Mouse (Mus musculus) 416B (cell line): ENCODE measurements at regions not wholly inside any gene's neighbourhood (a gene's known extent, or its start where the extent isn't known, plus 50 kb on each side); places are given as distances from the start of the nearest gene placed in this dataset.
"Not testable (repeated sequence)": the region's sequence is repeated elsewhere in the genome, so short reads cannot be mapped to it uniquely, and the experiment has no call there.

Source experiments
- DNase-seq: peaks from one replicate; pipeline ENCODE4 v3.0.0; 2011; ENCODE audit warnings: low read depth

DNA sequence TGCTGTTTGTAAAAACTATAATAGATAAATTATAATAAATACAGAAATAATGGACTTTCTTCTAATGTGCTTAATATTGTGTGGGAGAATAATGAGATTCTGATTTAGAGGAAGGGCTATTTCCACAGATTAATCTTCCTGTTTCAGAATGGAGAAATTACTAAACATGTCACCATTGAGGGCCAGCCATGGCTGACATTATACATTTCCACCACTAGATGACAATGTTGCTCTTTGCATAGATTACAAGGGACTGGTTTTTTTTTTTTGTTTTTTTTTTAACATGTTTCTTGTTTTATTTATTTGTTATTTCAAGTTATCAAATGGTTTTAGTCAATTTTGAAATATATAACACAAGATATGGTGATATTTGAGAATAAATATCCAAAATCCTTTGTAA, 435.6 kb upstream of the Klhl1 start:
- DNase-seq, result peak; percentile 79

GRCm38 (mm10) chr14:96908737-96909136, 389.8 kb upstream of the Klhl1 start:
- peak; percentile 74 for DNase-seq

- DNase-seq, result peak; percentile 69
These were observed 360.8 kb upstream of the Klhl1 start for GRCm38 (mm10) chr14:96879701-96880100.

GRCm38 (mm10) chr14:96871969-96872368, 353.1 kb upstream of the Klhl1 start:
- no peak for DNase-seq

GRCm38 (mm10) chr14:96838910-96839309, 320.0 kb upstream of the Klhl1 start:
- DNase-seq, result no peak

DNA sequence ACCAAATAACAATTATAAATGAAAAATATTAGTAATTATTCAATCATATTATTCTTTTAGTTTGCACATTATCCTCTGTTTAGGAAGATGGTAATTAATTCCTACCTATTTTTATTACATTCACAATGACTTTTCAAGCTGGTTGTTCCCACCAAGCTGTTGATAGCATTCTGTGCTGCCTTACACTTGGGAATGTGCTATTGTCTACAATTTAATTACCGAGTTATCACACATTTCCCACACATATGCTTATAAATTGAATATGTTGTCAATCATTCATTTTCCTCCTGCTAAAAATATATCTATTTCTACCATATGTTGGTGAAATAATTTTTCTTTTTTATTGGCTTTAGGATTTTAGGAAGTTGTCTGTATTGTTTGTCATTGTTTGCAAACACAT, 306.2 kb upstream of the Klhl1 start:
- DNase-seq, result no peak

GRCm38 (mm10) chr14:96815665-96816064, 296.8 kb upstream of the Klhl1 start:
- DNase-seq, result no peak

GRCm38 (mm10) chr14:96805284-96805683, 286.4 kb upstream of the Klhl1 start:
- DNase-seq, result no peak

GRCm38 (mm10) chr14:96794806-96795205, 275.9 kb upstream of the Klhl1 start:
- no peak for DNase-seq

GRCm38 (mm10) chr14:96787917-96788316, 269.0 kb upstream of the Klhl1 start:
- no peak for DNase-seq

DNA sequence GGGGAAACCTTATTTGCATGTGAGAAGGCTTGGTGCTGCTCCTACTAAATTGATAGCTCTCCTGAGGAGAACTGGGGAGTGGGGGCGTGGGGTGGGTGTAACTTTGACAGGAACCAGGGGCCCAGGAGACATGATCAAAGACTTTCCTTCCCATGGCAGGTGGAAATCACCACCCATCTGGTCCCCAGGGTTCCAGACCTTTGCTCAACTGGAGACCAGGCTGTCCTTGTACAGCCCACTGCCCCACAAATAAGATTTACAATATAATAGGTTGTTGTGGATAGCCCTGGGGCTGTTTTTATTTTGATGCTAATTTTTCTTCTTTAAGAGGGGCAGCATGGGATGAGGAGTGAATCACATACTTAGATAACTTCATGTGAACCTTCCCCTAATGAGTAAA, 268.4 kb upstream of the Klhl1 start:
- no peak for DNase-seq

DNA sequence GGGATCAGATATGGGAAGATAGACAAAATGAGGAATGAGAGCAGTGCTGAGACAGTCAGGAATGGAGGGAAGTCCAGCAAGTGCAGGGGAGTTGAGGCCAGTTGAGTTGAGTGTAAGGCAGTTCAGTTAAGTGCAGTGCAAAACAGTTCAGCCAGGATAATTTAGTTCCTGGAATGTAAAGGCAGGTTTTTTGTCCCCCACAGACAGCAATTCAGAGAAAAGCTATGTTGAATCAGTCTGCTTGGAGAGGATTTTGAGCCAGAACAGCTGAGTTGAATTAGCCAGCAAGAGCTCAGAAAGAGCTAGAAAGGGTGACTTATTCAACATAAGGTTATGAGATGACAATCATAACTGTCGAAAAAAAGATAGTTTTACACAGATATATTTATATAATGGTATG, 256.9 kb upstream of the Klhl1 start:
- DNase-seq, result no peak

DNA sequence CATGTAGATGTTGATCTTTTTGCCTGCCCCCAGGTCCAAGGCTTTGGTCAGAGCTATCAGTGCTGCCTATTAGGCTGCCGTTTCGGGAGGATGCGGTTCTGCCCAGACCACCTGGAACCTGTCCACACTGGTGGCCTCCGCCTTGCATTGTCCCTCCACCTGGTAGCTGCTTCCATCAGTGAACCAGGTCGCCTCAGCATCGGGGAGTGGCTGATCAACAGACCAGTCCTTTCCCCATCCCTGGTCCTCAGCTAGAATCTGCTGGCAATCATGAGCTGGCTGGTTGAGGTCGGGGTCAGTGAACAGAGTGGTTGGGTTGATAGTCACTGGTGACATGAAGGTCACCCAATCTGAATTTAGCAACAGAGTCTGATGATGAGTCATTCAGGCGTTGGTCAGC, 241.7 kb upstream of the Klhl1 start:
- DNase-seq, result peak; percentile 17

DNA sequence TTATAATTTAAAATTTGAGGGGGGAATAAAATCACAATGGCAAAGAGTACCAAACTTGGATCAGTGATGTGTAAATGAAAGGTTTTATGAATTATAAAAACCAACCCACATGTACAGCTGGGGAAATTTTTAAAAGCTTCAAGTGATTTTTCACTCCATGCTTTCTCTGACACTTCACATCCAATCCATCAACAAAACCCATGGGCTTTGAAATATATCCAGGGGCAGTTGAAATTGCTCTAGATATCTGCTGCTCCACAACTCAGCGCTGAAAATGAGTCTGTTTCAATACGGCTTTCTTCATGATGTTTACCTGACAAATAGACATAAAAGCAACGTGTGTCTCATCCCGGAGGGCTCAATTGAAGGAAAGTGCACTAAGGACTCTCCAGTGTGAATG, 214.3 kb upstream of the Klhl1 start:
- no peak for DNase-seq

GRCm38 (mm10) chr14:96697086-96697485, 178.2 kb upstream of the Klhl1 start:
- DNase-seq, result no peak

DNA sequence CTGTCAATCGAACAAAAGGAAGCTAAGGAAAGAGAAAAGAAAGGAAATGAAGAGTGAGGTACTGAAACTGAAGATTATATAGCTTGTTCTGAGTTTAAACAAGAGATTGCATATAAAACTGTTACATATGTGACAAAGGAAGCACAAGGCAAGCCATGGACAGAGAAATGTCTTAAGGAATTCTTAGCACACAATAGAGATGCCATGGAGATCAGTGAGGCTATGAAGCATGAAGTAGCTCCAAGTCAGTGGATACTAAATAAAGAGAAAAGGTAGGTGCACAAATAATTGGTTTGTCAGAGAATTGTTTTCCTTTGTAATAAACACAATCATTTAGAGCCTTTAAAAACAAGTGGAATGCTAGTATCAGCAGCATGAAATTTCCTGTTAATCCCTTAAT, 172.0 kb upstream of the Klhl1 start:
- no peak for DNase-seq

- DNase-seq, result peak; percentile 63
These were observed 165.0 kb upstream of the Klhl1 start for GRCm38 (mm10) chr14:96683943-96684342.

- peak; percentile 10 for DNase-seq
These were observed 162.8 kb upstream of the Klhl1 start for GRCm38 (mm10) chr14:96681740-96682139.

DNA sequence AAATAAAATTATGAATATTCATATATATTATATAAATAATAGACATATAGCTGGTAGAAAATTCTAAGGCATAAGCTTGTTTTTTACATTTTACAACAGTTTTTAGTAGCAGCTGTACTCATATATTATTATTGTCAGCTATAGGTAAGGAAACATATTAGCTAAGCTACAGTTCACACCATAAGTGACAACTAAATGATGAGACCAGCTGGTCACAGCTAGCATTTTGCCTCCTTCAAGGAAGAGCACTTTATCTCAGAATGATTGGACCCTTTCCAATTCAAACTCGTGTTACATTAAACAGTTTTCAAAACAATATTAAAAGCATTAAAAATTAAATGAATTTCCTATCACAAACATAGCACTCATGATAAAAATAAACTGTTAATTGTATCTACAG, 157.3 kb upstream of the Klhl1 start:
- DNase-seq, result no peak

GRCm38 (mm10) chr14:96668635-96669034, 149.7 kb upstream of the Klhl1 start:
- DNase-seq, result no peak

GRCm38 (mm10) chr14:96656500-96656899, 137.6 kb upstream of the Klhl1 start:
- DNase-seq, result no peak

DNA sequence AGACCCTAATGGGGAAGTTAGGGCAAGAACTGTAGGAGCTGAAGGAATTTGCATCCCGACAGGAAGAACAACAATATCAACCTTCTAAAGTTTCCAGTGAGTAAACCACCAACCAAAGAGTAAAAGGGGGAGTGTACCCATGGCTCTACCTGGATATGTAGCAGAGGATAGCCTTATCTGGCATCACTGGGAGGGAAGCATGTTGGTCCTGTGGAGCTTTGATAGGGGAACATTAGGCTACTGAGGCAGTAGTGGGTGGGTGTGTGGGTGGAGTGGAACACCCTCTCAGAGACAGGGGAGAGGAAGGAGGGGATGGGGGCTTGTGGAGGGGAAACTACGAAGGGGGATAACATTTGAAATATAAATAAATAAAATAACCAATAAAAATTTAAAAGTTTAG, 111.4 kb upstream of the Klhl1 start:
- no peak for DNase-seq

- DNase-seq, result peak; percentile 73
These were observed 87.8 kb upstream of the Klhl1 start for GRCm38 (mm10) chr14:96606736-96607135.

- DNase-seq, result not testable (repeated sequence)
These were observed 82.2 kb upstream of the Klhl1 start for GRCm38 (mm10) chr14:96601092-96601491.

- no peak for DNase-seq
These were observed 73.1 kb upstream of the Klhl1 start for GRCm38 (mm10) chr14:96592051-96592450.
